Mouse (Mus musculus) myocyte (in vitro differentiated cells): Measurements from ENCODE around the gene Plcb1. TPM values are rescaled to one million over a fixed set of nuclear protein-coding genes. Genes with fewer than 3 reads are reported as not detected.

Experiments used
- H3K27me3 ChIP-seq: one replicate; pipeline ENCODE4 v1.6.1; 2011; ENCODE audit not compliant: control insufficient read depth, insufficient read depth, insufficient read length
- H3K36me3 ChIP-seq: one replicate; pipeline ENCODE4 v1.6.1; 2011; ENCODE audit not compliant: control insufficient read depth, insufficient read depth
- H3K4me2 ChIP-seq: one replicate; pipeline ENCODE4 v1.6.1; 2011; ENCODE audit warnings: low read depth, control low read depth
- H3K4me3 ChIP-seq: one replicate; pipeline ENCODE4 v1.5.1; 2011; ENCODE audit warnings: mild to moderate bottlenecking, control low read depth, moderate library complexity
- H3K79me2 ChIP-seq: one replicate; pipeline ENCODE4 v1.6.1; 2011; ENCODE audit not compliant: control insufficient read depth, insufficient read depth
- H3ac ChIP-seq: one replicate; pipeline ENCODE4 v1.6.1; 2011; ENCODE audit not compliant: control insufficient read depth, insufficient read length
- CEBPB ChIP-seq: IDR thresholded peaks from 2 replicates; pipeline ENCODE4 v1.6.1; 2011; ENCODE audit warnings: mild to moderate bottlenecking, moderate library complexity; ENCODE audit not compliant: poor library complexity, insufficient read depth, severe bottlenecking
- E2F4 ChIP-seq: IDR thresholded peaks from one replicate; pipeline ENCODE4 v1.6.1; 2011; ENCODE audit warnings: mild to moderate bottlenecking, control low read depth, moderate library complexity; ENCODE audit not compliant: insufficient read depth
- MAX ChIP-seq: IDR thresholded peaks from one replicate; pipeline ENCODE4 v1.6.1; 2011; ENCODE audit warnings: low read depth, mild to moderate bottlenecking, control low read depth
- MYOD1 ChIP-seq, 3 experiments: IDR thresholded peaks; one replicate each; pipeline ENCODE4 v1.6.1; 2011; ENCODE audit warnings: control low read depth in 2 of 3, low read depth in 2 of 3, mild to moderate bottlenecking in 2 of 3, moderate library complexity in 1 of 3; ENCODE audit not compliant: insufficient read length in 2 of 3, control insufficient read depth in 1 of 3
- MYOG ChIP-seq, 3 experiments: IDR thresholded peaks; one replicate each; pipeline ENCODE4 v1.6.1; 2011; ENCODE audit warnings: control low read depth in 2 of 3, low read depth in 2 of 3, mild to moderate bottlenecking in 2 of 3; ENCODE audit not compliant: insufficient read length in 2 of 3, control insufficient read depth in 1 of 3, insufficient read depth in 1 of 3
- POLR2A ChIP-seq: IDR thresholded peaks from one replicate; pipeline ENCODE4 v1.6.1; 2011; ENCODE audit warnings: low read depth, mild to moderate bottlenecking, control low read depth, moderate library complexity; ENCODE audit not compliant: insufficient read length
- POLR2AphosphoS2 ChIP-seq: IDR thresholded peaks from one replicate; pipeline ENCODE4 v1.6.1; 2011; ENCODE audit warnings: low read depth, control low read depth; ENCODE audit not compliant: insufficient read length
- REST ChIP-seq: IDR thresholded peaks from one replicate; pipeline ENCODE4 v1.6.1; 2011; ENCODE audit warnings: mild to moderate bottlenecking, control low read depth, moderate library complexity; ENCODE audit not compliant: insufficient read depth, insufficient read length
- SRF ChIP-seq: IDR thresholded peaks from one replicate; pipeline ENCODE4 v1.6.1; 2011; ENCODE audit warnings: low read depth; ENCODE audit not compliant: control insufficient read depth, insufficient read length
- TCF12 ChIP-seq: IDR thresholded peaks from one replicate; pipeline ENCODE4 v1.6.1; 2011; ENCODE audit warnings: mild to moderate bottlenecking, control low read depth; ENCODE audit not compliant: poor library complexity, insufficient read depth, severe bottlenecking
- TCF3 ChIP-seq: IDR thresholded peaks from one replicate; pipeline ENCODE4 v1.6.1; 2011; ENCODE audit warnings: low read depth, control low read depth; ENCODE audit not compliant: insufficient read length
- USF1 ChIP-seq: IDR thresholded peaks from one replicate; pipeline ENCODE4 v1.6.1; 2011; ENCODE audit warnings: low read depth, mild to moderate bottlenecking, control low read depth, moderate library complexity
- polyA plus RNA-seq: library from polyadenylated mRNA; unstranded; fragments of >200 nt; fragmentation: generic; extraction: Trizol; gene quantifications from one replicate; pipeline ENCODE4 v1.2.1, GENCODE M21; 2012; ENCODE audit warnings: missing spikeins

Gene Plcb1
- polyA plus RNA-seq, 1 experiment, result 0.76 TPM

- no peak overlapping the region for H3K4me3 ChIP-seq
- H3K4me2 ChIP-seq, result no peak overlapping the region
- H3K79me2 ChIP-seq, result no peaks in the 10 kb centered on the region
- no peaks in the 10 kb centered on the region for H3K36me3 ChIP-seq
- TF ChIP-seq POLR2A (no peak), MAX (no peak), TCF3 (no peak)
- no peaks in the 10 kb centered on the region for H3K27me3 ChIP-seq
- no peak overlapping the region for H3ac ChIP-seq
Observed at GRCm38 (mm10) chr2:135029700-135030099, 243.8 kb downstream of the Plcb1 start.

DNA sequence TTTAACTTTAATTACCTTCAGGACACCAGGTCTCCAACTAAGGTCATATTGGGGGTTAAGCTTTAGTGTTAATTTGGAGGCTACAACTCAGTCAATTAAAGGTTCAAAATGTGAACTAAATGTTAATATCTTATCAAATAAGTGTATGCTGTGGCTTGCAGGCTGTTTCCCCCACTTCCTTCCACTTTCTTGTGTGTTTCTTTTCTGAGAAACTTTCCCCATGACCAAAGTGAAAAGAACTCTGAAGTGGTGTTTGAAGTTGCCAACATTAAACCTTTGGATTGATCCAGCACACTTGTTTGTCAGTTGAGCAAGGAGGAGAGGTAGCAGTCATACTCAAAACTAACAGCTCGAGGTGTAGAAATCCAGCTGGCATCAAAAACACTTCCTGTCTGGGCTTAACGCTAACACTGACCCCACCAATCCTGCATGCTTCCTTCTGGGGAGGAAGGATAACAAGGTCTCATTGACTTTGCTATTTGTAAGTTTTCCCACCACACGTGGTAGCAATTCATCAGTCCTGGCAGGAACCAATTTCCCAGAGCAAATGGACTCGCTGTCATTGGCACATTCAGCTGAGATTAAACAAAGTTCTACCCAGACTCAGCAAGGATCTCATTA, 249.9 kb downstream of the Plcb1 start:
- Histone ChIP-seq H3K4me3 (no peak overlapping the region), H3K27me3 (no peaks in the 10 kb centered on the region), H3K4me2 (no peak overlapping the region), H3ac (no peak overlapping the region), H3K79me2 (no peaks in the 10 kb centered on the region), H3K36me3 (no peaks in the 10 kb centered on the region)
- TF ChIP-seq MAX (no peak), USF1 (no peak), TCF12 (no peak), POLR2AphosphoS2 (no peak), SRF (no peak), TCF3 (no peak), CEBPB (no peak), REST (no peak), E2F4 (no peak), POLR2A (no peak), MYOD1 (IDR thresholded peaks at IDR 0.05; ENCODE audit: control insufficient read depth in 1 of 3, insufficient read length in 2 of 3, low read depth in 2 of 3) (no peak), MYOG (IDR thresholded peaks at IDR 0.05; ENCODE audit: control insufficient read depth in 1 of 3, insufficient read depth in 1 of 3, insufficient read length in 2 of 3, low read depth in 2 of 3) (no peak)

DNA sequence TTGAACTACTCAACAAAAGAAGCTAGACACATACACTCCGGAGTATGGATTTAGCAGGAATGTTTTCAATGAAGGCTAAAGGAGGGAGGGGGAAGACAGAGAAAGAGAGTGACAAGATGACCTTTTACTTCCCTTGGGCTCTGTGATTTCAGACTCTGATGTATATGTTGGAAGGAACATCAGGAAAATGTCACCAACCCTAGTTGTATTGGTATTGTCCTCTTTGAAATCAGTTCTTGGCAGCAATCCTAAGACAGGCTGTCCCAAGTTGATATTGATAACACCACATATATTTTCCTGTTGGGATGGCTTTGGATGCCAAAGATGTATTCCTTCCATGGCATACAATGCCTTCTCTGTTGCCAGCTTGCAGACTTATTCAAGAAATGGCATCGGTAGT, 262.9 kb downstream of the Plcb1 start:
- H3K27me3 ChIP-seq, result no peaks in the 10 kb centered on the region
- H3K79me2 ChIP-seq, result no peaks in the 10 kb centered on the region
- no peak overlapping the region for H3K4me2 ChIP-seq
- no peak for TF ChIP-seq TCF3
- TF ChIP-seq TCF12, result no peak
- TF ChIP-seq CEBPB, result no peak
- TF ChIP-seq MAX, result no peak
- no peak for TF ChIP-seq MYOD1 (IDR thresholded peaks at IDR 0.05; ENCODE audit: control insufficient read depth in 1 of 3, insufficient read length in 2 of 3, low read depth in 2 of 3)
- no peak for TF ChIP-seq E2F4
- TF ChIP-seq REST, result no peak
- TF ChIP-seq MYOG (IDR thresholded peaks at IDR 0.05; ENCODE audit: control insufficient read depth in 1 of 3, insufficient read depth in 1 of 3, insufficient read length in 2 of 3, low read depth in 2 of 3), result no peak
- TF ChIP-seq USF1, result no peak
- TF ChIP-seq POLR2AphosphoS2, result no peak
- TF ChIP-seq POLR2A, result no peak
- no peak for TF ChIP-seq SRF
- H3K4me3 ChIP-seq, result no peak overlapping the region
- no peak overlapping the region for H3ac ChIP-seq
- H3K36me3 ChIP-seq, result no peaks in the 10 kb centered on the region

DNA sequence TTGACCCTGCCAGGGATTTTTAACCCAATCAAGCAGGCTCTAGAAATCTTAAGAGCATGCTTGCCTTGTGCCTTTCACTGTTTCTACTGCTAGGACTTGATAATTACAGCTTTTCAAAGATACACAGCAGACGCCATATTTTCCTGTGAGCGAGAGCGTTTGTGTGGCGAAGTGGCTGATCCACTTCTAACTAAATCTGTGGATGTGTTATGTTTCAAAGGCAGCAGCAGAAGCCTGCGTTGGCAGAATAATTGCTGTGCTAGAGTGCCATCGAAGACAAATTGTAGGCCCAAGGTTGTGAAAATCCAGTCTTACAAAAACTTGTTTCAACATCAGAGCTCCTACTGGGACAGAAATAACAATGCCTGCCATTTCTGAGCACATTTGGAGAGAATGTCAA, 263.4 kb downstream of the Plcb1 start:
- H3ac ChIP-seq, result no peak overlapping the region
- TF ChIP-seq TCF3, result no peak
- TF ChIP-seq REST, result no peak
- no peak for TF ChIP-seq POLR2A
- no peak for TF ChIP-seq CEBPB
- no peaks in the 10 kb centered on the region for H3K27me3 ChIP-seq
- H3K79me2 ChIP-seq, result no peaks in the 10 kb centered on the region
- H3K36me3 ChIP-seq, result no peaks in the 10 kb centered on the region
- no peak overlapping the region for H3K4me3 ChIP-seq
- H3K4me2 ChIP-seq, result no peak overlapping the region

DNA sequence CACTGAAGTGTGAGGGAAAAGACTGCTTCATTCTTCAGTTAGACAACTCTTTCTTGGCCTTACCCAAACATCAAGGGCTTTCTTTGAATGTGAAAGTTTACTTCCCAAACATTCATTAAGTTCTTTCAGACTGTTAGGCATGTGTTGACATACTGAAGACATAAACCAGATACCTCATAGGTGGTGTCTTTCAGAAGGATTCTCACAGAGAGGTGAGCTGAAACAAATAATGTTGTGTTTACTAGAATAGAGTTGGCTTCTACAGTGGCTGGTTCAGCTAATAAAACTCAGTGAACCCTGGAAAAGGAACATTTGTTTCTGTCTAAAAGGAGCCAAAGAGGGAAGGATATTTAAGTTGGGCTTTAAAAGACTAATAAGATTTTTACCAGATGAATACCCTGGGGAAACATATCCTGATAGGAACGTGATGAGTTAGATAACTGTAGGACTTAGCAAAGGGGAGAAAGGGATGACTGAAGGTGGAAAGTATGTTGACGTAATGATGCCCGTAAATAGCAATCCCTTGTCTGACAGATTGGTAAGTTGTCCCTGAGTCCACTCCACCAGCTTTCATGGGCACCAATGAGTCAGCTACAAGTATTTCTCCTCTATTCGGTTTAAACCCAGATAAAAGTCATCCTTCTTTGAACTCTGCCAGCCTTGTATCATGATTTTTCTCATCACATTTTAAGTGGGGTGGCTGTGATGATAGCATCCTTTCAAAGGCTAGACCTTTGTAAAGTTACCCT, 265.8 kb downstream of the Plcb1 start:
- Histone ChIP-seq H3K4me2 (peak overlapping the region; percentile 7), H3K36me3 (no peaks in the 10 kb centered on the region), H3K4me3 (no peak overlapping the region), H3ac (no peak overlapping the region), H3K79me2 (no peaks in the 10 kb centered on the region), H3K27me3 (no peaks in the 10 kb centered on the region)
- TF ChIP-seq POLR2AphosphoS2 (no peak), TCF3 (no peak), TCF12 (no peak), USF1 (no peak), REST (no peak), E2F4 (no peak)
